Mouse (Mus musculus): ENCODE results near the gene Ly6g5b.

- no peak for TF ChIP-seq TAL1 (IDR thresholded peaks at IDR 0.05; ENCODE audit: low read length)
- TF ChIP-seq GATA1 (IDR thresholded peaks at IDR 0.05; ENCODE audit: low read length): no peak
Observed at GRCm38 (mm10) chr17:35080248-35080647, 35.0 kb downstream of the Ly6g5b start.

Data from erythroblast, embryonic 14.5 days (primary cell).